Comparison of ENCODE assay signal across 12 mouse cellular contexts in genomic region chr19:41663506-41664242, GRCm38 (mm10).
DNase-seq lines count a peak whose midpoint lies in the region; ATAC-seq and TF ChIP-seq lines count a peak whose summit lies in the region.
"Had no signal": no experiment of that assay in that cellular context is flagged by ENCODE, and none has a peak within 500 bp of the region (broad histone marks: within the 10 kb centered on the region; RNA-seq: fewer than 3 reads in every experiment).

No protein-coding gene starts in this region.

- no peak overlapping the region for H3K27ac ChIP-seq in lung, postnatal 0 days (ENCODE audit: low read length)
- H3K27ac ChIP-seq in hindbrain, embryonic 16.5 days (ENCODE audit: low read depth, low read length): peak overlapping the region; percentile 6; the same call in 1 of the 2 replicates

- H3K4me3 ChIP-seq in lung, postnatal 0 days (ENCODE audit: low read depth, low read length): no peak overlapping the region
- H3K4me3 ChIP-seq in hindbrain, embryonic 16.5 days (ENCODE audit: low read length): no peak overlapping the region

- DNase-seq in lung, postnatal 10 days: peak; percentile 35
- DNase-seq in lung, postnatal 0 days (ENCODE audit: low spot score): no peak
- peak; percentile 63 for DNase-seq in adrenal gland, postnatal 25 days
- DNase-seq in testis, postnatal 10 days (ENCODE audit: low spot score): peak; percentile 80
- no peak for DNase-seq in kidney, adult 11 months
- DNase-seq in cerebellum, adult 9-11 months: no peak
- DNase-seq in layer of hippocampus, adult 8-10 months (ENCODE audit: low spot score in 2 of 2): no peak
- DNase-seq: kidney, postnatal 4 days; right cerebral cortex, postnatal 25 days; thymus, adult 2 months had no signal

- ATAC-seq in lung, postnatal 0 days: no peak
- ATAC-seq in hindbrain, embryonic 16.5 days: peak; percentile 24; the same call in 1 of the 2 replicates

- H3K4me1 ChIP-seq in lung, postnatal 0 days (ENCODE audit: insufficient read depth, low read depth, low read length): no peaks in the 10 kb centered on the region
- peaks cover 24% of the 10 kb centered on the region for H3K4me1 ChIP-seq in hindbrain, embryonic 16.5 days (ENCODE audit: control insufficient read depth, insufficient read depth, low read depth, low read length)

- no peaks in the 10 kb centered on the region for H3K9me3 ChIP-seq in lung, postnatal 0 days (ENCODE audit: low read length)
- H3K9me3 ChIP-seq in hindbrain, embryonic 16.5 days (ENCODE audit: control insufficient read depth, low read length): no peaks in the 10 kb centered on the region
- H3K9me3 ChIP-seq: G1E had no signal

- H3K27me3 ChIP-seq in lung, postnatal 0 days (replicated peaks; ENCODE audit: insufficient read depth, low read length): no peaks in the 10 kb centered on the region
- H3K27me3 ChIP-seq in hindbrain, embryonic 16.5 days (replicated peaks; ENCODE audit: control insufficient read depth, insufficient read depth, low read length): peaks cover 4% of the 10 kb centered on the region; the same call in 1 of the 2 replicates

- no peak overlapping the region for H3K9ac ChIP-seq in lung, postnatal 0 days (replicated peaks; ENCODE audit: low read depth)
- peak overlapping the region; percentile 18; the same call in 1 of the 2 replicates for H3K9ac ChIP-seq in hindbrain, embryonic 16.5 days (ENCODE audit: low read depth, low read length)

- TF ChIP-seq CTCF in lung, postnatal 0 days (IDR thresholded peaks at IDR 0.05): no peak

- no peak for TF ChIP-seq EP300 in lung, postnatal 0 days (IDR thresholded peaks at IDR 0.05)

- H3K36me3 ChIP-seq in lung, postnatal 0 days (ENCODE audit: insufficient read depth, low read length): no peaks in the 10 kb centered on the region
- no peaks in the 10 kb centered on the region for H3K36me3 ChIP-seq in hindbrain, embryonic 16.5 days (ENCODE audit: control insufficient read depth, insufficient read depth, low read length)
- H3K36me3 ChIP-seq: G1E had no signal

- no peak overlapping the region for H3K4me2 ChIP-seq in lung, postnatal 0 days (replicated peaks; ENCODE audit: low read depth, low read length)
- no peak overlapping the region for H3K4me2 ChIP-seq in hindbrain, embryonic 16.5 days (ENCODE audit: low read length)

- WGBS in lung, postnatal 0 days: 14% methylated on average over 13 of the region's 13 CpGs
- 11% methylated on average over 13 of the region's 13 CpGs for WGBS in hindbrain, embryonic 16.5 days

Comparison
In these comparisons a context has a peak if more than half of its experiments do, and no peak if none do; other contexts are left out.
1. DNase-seq: peak in lung, postnatal 10 days (single experiment), adrenal gland, postnatal 25 days (single experiment) and testis, postnatal 10 days (single experiment); none in lung, postnatal 0 days (single experiment), kidney, adult 11 months (single experiment), cerebellum, adult 9-11 months (single experiment) and layer of hippocampus, adult 8-10 months (0 of 2).